Mouse (Mus musculus) E14TG2a.4 (cell line): ENCODE measurements at regions not wholly inside any gene's neighbourhood (a gene's known extent, or its start where the extent isn't known, plus 50 kb on each side); places are given as distances from the start of the nearest gene placed in this dataset.

Experiments used
- CTCF ChIP-seq: conservative IDR thresholded peaks from 2 replicates; pipeline ENCODE4 v1.5.1; 2014; ENCODE audit warnings: low read length
- NANOG ChIP-seq: IDR thresholded peaks from 2 replicates; pipeline ENCODE4 v1.6.1; 2014; ENCODE audit warnings: borderline replicate concordance, low read length, mixed read lengths
- POU5F1 ChIP-seq: IDR thresholded peaks from 2 replicates; pipeline ENCODE4 v1.6.1; 2014; ENCODE audit warnings: low read length, borderline replicate concordance

GRCm38 (mm10) chr11:84707772-84708171 lies 111.5 kb downstream of the Mrm1 start:
- TF ChIP-seq CTCF (no peak), POU5F1 (no peak), NANOG (no peak)
